Mouse (Mus musculus) cerebellum, adult 8-10 months (tissue): ENCODE measurements around the gene Lipa.

Experiments used
- DNase-seq: peaks from one replicate; pipeline ENCODE4 v3.0.0; 2022

The Lipa gene

GRCm38 (mm10) chr19:34526941-34527682 lies at the start of gene Lipa:
Gene Lipa (minus strand): TSS chr19:34527474.
- DNase-seq: peak; percentile 95

GRCm38 (mm10) chr19:34573650-34574049 lies 46.4 kb upstream of the Lipa start:
- DNase-seq: no peak

GRCm38 (mm10) chr19:34571080-34571479 lies 43.8 kb upstream of the Lipa start:
- no peak for DNase-seq

- no peak for DNase-seq
These were observed 42.7 kb upstream of the Lipa start for GRCm38 (mm10) chr19:34569896-34570476.

GRCm38 (mm10) chr19:34568988-34569895 lies 42.0 kb upstream of the Lipa start:
- DNase-seq: no peak

GRCm38 (mm10) chr19:34566178-34566784 lies 39.0 kb upstream of the Lipa start:
- no peak for DNase-seq

DNA sequence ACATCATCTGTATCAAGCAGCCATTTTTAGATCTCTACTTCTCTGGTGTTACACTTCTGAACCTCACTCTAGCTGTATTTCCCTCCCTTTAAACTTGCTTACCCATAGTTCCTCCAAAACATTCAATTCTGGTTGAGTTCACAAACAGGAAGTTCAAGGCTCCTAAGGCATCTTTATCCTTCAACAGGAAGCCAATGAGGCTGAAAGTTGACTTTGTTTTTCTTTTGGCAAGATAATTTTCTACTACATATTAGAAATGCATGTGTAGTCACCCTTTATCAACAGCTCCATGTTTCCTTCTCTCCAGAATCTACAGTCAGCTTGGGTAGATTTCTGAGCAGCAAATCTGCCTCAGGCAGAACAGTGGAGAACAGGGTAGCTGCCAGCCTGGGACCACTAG lies 35.3 kb upstream of the Lipa start:
- DNase-seq: no peak

GRCm38 (mm10) chr19:34556621-34557020 lies 29.3 kb upstream of the Lipa start:
- DNase-seq: no peak

- DNase-seq: no peak
These were observed 26.8 kb upstream of the Lipa start for GRCm38 (mm10) chr19:34554061-34554460.

GRCm38 (mm10) chr19:34553522-34553921 lies 26.2 kb upstream of the Lipa start:
- no peak for DNase-seq

GRCm38 (mm10) chr19:34553021-34553420 lies 25.7 kb upstream of the Lipa start:
- no peak for DNase-seq

- no peak for DNase-seq
These were observed 24.7 kb upstream of the Lipa start for GRCm38 (mm10) chr19:34551981-34552380.

GRCm38 (mm10) chr19:34550534-34551223 lies 23.4 kb upstream of the Lipa start, which contains the start of gene Ifit2:
Gene Ifit2 (plus strand): TSS chr19:34550694.
- DNase-seq: peak; percentile 37

DNA sequence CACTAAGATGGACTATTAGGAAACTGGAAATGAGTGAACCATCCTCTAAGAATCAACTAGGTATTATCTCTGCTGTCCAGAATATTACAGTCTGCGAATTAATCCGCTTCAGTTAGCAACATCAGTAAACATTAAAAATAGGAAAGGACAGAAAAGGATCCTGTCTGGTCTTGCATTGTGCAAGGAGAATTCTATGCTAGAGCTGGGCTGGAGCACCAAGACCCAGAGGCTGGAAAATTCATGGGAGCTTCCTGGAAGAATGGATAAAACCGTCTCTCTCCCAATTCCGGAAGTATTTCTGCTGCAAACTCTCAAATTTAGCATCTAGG lies 22.9 kb upstream of the Lipa start:
- DNase-seq: no peak

DNA sequence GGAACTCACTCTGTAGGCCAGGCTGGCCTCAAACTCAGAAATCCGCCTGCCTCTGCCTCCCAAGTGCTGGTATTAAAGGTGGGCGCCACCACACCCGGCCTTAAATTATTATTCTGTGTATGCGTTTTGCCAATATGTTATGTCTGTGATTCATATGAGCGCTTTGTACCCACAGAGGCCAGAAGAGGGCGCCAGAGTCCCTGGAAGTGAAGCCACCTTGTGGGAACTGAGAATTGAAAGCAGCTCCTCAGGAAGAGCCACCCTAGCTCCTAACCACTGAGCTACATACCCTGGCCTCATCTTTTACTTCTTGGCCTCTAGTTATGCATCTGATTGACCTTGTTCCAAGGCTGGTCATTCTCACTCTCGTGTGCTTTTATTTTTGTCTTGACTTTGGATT lies 20.7 kb upstream of the Lipa start:
- DNase-seq: peak; percentile 31

GRCm38 (mm10) chr19:34546211-34546610 lies 18.9 kb upstream of the Lipa start:
- DNase-seq: no peak

DNA sequence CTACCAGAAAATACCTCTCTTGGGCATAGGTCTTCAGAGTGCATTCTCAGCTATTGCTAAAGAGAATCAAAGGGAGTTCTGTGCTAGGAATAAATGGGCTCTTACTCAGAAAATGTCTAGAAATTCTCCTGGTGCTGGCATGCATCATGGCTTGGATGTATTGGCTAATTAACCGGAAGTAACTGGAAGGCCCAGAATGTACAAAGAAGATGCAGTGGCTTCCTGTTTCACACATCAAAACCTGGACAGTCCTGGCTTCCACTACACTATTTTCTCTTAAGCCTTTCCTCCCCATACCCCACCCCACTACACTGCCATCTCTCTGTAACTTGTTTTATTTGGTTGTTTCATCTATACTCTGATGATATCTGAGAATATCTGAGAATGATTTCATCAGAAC lies 12.1 kb upstream of the Lipa start:
- no peak for DNase-seq

DNA sequence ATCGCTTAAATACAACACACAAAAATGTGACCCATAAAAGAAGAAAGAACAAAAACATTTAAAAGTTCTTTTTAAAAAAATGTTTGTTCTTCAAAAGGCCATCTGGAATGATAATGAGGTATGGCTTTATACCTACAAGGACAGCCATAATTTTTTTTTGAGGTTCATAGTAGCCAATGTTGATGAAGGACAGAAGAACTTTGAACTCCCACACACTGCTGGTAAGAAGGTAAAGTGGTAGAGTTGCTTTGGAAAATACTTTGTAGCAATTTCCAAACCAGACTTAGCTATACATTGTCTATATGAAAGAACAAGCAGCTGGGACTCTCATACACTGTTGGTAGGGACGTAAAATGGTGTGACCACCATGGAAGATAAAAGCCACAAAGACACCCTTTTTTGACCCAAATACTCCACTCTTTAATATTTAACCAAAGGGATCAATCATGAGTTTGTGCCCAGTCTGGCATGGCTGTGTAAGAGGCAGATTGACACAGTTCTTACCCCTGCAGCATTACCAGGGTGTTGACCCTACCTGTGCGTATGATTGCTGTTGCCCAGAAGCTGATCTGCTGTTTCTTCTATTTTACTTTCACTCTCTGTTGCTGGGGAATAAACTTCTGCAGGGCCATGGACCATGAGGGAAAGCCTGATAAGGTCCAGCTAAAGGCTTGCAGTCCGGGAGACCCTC lies 4.9 kb upstream of the Lipa start:
- no peak for DNase-seq

DNA sequence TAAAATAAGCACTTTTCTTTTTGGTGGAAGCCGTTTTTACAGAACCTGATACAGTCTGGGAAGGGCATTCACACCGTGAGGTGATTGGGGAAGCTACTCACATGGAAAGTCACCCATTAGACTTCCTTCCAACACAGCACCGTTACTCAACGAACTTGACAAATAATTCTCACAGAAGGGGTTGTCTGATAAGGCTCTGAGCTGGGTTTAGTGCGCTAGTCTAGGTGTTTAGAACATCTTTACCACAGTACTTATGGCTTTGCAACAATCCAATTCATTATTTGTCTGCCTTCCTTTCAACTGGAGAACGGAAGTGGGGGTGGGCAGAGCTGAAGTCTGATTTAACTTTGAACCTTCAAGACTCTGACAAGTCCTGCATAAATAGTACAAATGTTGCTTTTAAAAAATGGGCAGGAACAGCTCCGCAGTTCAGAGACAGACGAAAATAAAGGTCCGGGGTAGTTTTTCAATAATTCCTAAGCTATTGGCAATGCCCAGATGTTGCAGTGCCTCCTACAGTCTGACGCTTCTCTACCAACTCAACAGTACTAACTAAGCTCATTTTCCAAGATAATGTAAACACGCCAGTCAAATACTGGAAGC lies 852 bp downstream of the Lipa start:
- DNase-seq: no peak

GRCm38 (mm10) chr19:34524646-34525045 lies 2.6 kb downstream of the Lipa start:
- DNase-seq: no peak

DNA sequence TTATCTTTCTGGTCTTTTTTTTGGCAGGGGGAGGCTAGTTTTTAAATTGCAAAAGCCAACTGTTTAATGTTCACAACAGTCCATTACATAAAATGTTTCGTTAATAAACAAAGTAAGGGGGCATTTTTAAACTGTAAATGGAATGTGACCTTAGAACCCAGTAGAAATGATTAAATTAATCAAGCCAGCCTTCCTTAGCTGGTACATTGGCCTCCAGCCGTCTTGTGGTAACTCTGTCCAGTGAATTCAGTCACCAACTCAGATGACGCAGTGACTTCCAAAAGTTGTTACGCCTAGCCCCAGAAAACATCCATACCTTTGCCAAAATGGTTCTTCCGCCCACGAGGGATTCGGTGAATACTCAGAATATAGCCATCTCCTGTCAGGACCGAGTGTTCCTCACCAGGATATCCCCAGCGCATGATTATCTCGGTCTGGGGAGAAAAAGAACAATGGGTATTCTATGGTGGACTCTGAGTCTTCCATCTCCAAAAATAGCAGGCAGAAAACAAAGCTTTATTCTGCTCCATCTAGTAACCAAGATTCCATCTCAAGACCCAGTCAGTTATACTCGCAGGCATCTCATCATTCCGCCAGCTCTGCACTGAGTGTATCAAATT lies 4.1 kb downstream of the Lipa start:
- DNase-seq: no peak
